Mouse (Mus musculus): Measurements from ENCODE around the gene Gm10964.

- no peak for TF ChIP-seq POLR2A (IDR thresholded peaks at IDR 0.05; ENCODE audit: borderline replicate concordance, low read depth, low read length)
- no peak for TF ChIP-seq CTCF (IDR thresholded peaks at IDR 0.05; ENCODE audit: low read depth, low read length)
Measured at GRCm38 (mm10) chr3:103714942-103715341, 24.2 kb upstream of the Gm10964 start.
